Comparison of ENCODE assay signal across 24 mouse cellular contexts in genomic region chr10:37636421-37636820, GRCm38 (mm10).
A peak's percentile ranks its signal among the peaks of the same experiment; 100 is the strongest.
DNase-seq lines count a peak whose midpoint lies in the region; ATAC-seq lines count a peak whose summit lies in the region.
"Had no signal": no experiment of that assay in that cellular context is flagged by ENCODE, and none has a peak within 500 bp of the region (broad histone marks: within the 10 kb centered on the region; RNA-seq: fewer than 3 reads in every experiment).

No protein-coding gene starts in this region.

- peak overlapping the region; percentile 35; the same call in 1 of the 2 replicates for H3K27ac ChIP-seq in embryonic facial prominence, embryonic 11.5 days (replicated peaks; ENCODE audit: low read depth, low read length)
- H3K27ac ChIP-seq: kidney, postnatal 0 days; left cerebral cortex, adult 2 months; liver, embryonic 14.5 days; midbrain, embryonic 13.5 days; neural tube, embryonic 13.5 days had no signal

- no peak for ATAC-seq in embryonic facial prominence, embryonic 11.5 days (replicated peaks; ENCODE audit: insufficient number of reproducible peaks, low FRiP score, low TSS enrichment, low read depth)
- ATAC-seq: forebrain, embryonic 16.5 days; hindbrain, embryonic 16.5 days; intestine, embryonic 16.5 days; midbrain, embryonic 13.5 days had no signal

- no peaks in the 10 kb centered on the region for H3K36me3 ChIP-seq in embryonic facial prominence, embryonic 11.5 days (replicated peaks; ENCODE audit: control insufficient read depth, insufficient read depth, low read depth, low read length)
- H3K36me3 ChIP-seq: midbrain, embryonic 13.5 days; neural tube, embryonic 13.5 days had no signal

- no peaks in the 10 kb centered on the region for H3K9me3 ChIP-seq in embryonic facial prominence, embryonic 11.5 days (replicated peaks; ENCODE audit: control insufficient read depth, low read length)
- H3K9me3 ChIP-seq: midbrain, embryonic 13.5 days; neural tube, embryonic 13.5 days had no signal

- no peaks in the 10 kb centered on the region for H3K27me3 ChIP-seq in embryonic facial prominence, embryonic 11.5 days (ENCODE audit: control insufficient read depth, insufficient read depth, low read length)
- H3K27me3 ChIP-seq: CH12.LX; midbrain, embryonic 13.5 days; neural tube, embryonic 13.5 days had no signal

- H3K4me2 ChIP-seq in embryonic facial prominence, embryonic 11.5 days (ENCODE audit: low read depth, low read length), result no peak overlapping the region
- H3K4me2 ChIP-seq: midbrain, embryonic 13.5 days; neural tube, embryonic 13.5 days had no signal

- peak; percentile 36 for DNase-seq in embryo, embryonic 10.5 days (ENCODE audit: low spot score)
- no peak for DNase-seq in embryo, embryonic 9.5 days (ENCODE audit: extremely low spot score)
- peak; percentile 24 for DNase-seq in embryonic facial prominence, embryonic 11.5 days (ENCODE audit: low spot score)
- DNase-seq in hindlimb bud, embryonic 11.5 days (ENCODE audit: extremely low spot score, low read depth, low spot score), result peak; percentile 62
- peak; percentile 37 for DNase-seq in mesoderm, embryonic 11.5 days (ENCODE audit: low read depth, low spot score)
- DNase-seq in lung, postnatal 10 days, result no peak
- DNase-seq in layer of hippocampus, postnatal 36 days, result no peak
- DNase-seq: adrenal gland, adult 8-10 months; gastrocnemius, postnatal 10 days; heart, postnatal 14 days; layer of hippocampus, adult 9-11 months; liver; lung, adult 2 months; lung, postnatal 14 days had no signal

- no peak overlapping the region for H3K9ac ChIP-seq in embryonic facial prominence, embryonic 11.5 days (replicated peaks; ENCODE audit: low read length)
- H3K9ac ChIP-seq: liver, embryonic 14.5 days; midbrain, embryonic 13.5 days; neural tube, embryonic 13.5 days had no signal

- WGBS in embryonic facial prominence, embryonic 11.5 days, result 26% methylated on average over 4 of the region's 4 CpGs

- H3K4me3 ChIP-seq in embryonic facial prominence, embryonic 11.5 days (ENCODE audit: low read depth, low read length), result no peak overlapping the region
- H3K4me3 ChIP-seq: erythroblast, embryonic 14.5 days; left cerebral cortex, adult 2 months; midbrain, embryonic 13.5 days; neural tube, embryonic 13.5 days had no signal

- no peaks in the 10 kb centered on the region for H3K4me1 ChIP-seq in embryonic facial prominence, embryonic 11.5 days (ENCODE audit: control insufficient read depth, insufficient read depth, low read length)
- H3K4me1 ChIP-seq: neural tube, embryonic 13.5 days had no signal

Comparison
In these comparisons a context has a peak if more than half of its experiments do, and no peak if none do; other contexts are left out.
1. DNase-seq: peak in embryo, embryonic 10.5 days (single experiment), embryonic facial prominence, embryonic 11.5 days (single experiment), hindlimb bud, embryonic 11.5 days (single experiment) and mesoderm, embryonic 11.5 days (single experiment); none in embryo, embryonic 9.5 days (single experiment), lung, postnatal 10 days (single experiment) and layer of hippocampus, postnatal 36 days (0 of 2).